Comparison of ENCODE assay signal across 14 mouse cellular contexts in genomic region chr4:4509296-4509695, GRCm38 (mm10).
DNase-seq lines count a peak whose midpoint lies in the region; ATAC-seq and TF ChIP-seq lines count a peak whose summit lies in the region.
"Had no signal": no experiment of that assay in that cellular context is flagged by ENCODE, and none has a peak within 500 bp of the region (broad histone marks: within the 10 kb centered on the region; RNA-seq: fewer than 3 reads in every experiment).

No protein-coding gene starts in this region.

- no peak for TF ChIP-seq POLR2A in limb, embryonic 14.5 days (IDR thresholded peaks at IDR 0.05; ENCODE audit: borderline replicate concordance, extremely low read depth, insufficient read depth, insufficient read length)

- H3K36me3 ChIP-seq in forebrain, postnatal 0 days (ENCODE audit: insufficient read depth), result no peaks in the 10 kb centered on the region
- no peaks in the 10 kb centered on the region for H3K36me3 ChIP-seq in forebrain, embryonic 12.5 days (replicated peaks)
- no peaks in the 10 kb centered on the region for H3K36me3 ChIP-seq in lung, postnatal 0 days (ENCODE audit: insufficient read depth, low read length)
- H3K36me3 ChIP-seq in limb, embryonic 14.5 days (ENCODE audit: control insufficient read depth, insufficient read depth, low read length), result no peaks in the 10 kb centered on the region
- H3K36me3 ChIP-seq: intestine, embryonic 15.5 days; liver, embryonic 15.5 days; midbrain, embryonic 13.5 days had no signal

- no peaks in the 10 kb centered on the region for H3K9me3 ChIP-seq in forebrain, postnatal 0 days (ENCODE audit: low read length)
- H3K9me3 ChIP-seq in forebrain, embryonic 12.5 days, result no peaks in the 10 kb centered on the region
- H3K9me3 ChIP-seq in lung, postnatal 0 days (ENCODE audit: low read length), result no peaks in the 10 kb centered on the region
- H3K9me3 ChIP-seq in limb, embryonic 14.5 days (ENCODE audit: control insufficient read depth, low read length), result no peaks in the 10 kb centered on the region
- H3K9me3 ChIP-seq: intestine, embryonic 15.5 days; liver, embryonic 15.5 days; midbrain, embryonic 13.5 days had no signal

- TF ChIP-seq EP300 in lung, postnatal 0 days (IDR thresholded peaks at IDR 0.05), result no peak

- H3K9ac ChIP-seq in forebrain, postnatal 0 days, result no peak overlapping the region
- H3K9ac ChIP-seq in forebrain, embryonic 12.5 days, result no peak overlapping the region
- H3K9ac ChIP-seq in lung, postnatal 0 days (replicated peaks; ENCODE audit: low read depth), result no peak overlapping the region
- H3K9ac ChIP-seq in limb, embryonic 14.5 days (ENCODE audit: low read depth, low read length, severe bottlenecking), result no peak overlapping the region
- H3K9ac ChIP-seq: intestine, embryonic 15.5 days; liver, embryonic 15.5 days; midbrain, embryonic 13.5 days had no signal

- H3K4me1 ChIP-seq in forebrain, postnatal 0 days (ENCODE audit: insufficient read depth), result no peaks in the 10 kb centered on the region
- H3K4me1 ChIP-seq in forebrain, embryonic 12.5 days, result no peaks in the 10 kb centered on the region
- no peaks in the 10 kb centered on the region for H3K4me1 ChIP-seq in lung, postnatal 0 days (ENCODE audit: insufficient read depth, low read depth, low read length)
- peaks cover 4% of the 10 kb centered on the region; the same call in 1 of the 2 replicates for H3K4me1 ChIP-seq in limb, embryonic 14.5 days (ENCODE audit: control insufficient read depth, insufficient read depth, low read length)
- H3K4me1 ChIP-seq: liver, embryonic 15.5 days; midbrain, embryonic 13.5 days had no signal

- no peak overlapping the region for H3K4me3 ChIP-seq in forebrain, postnatal 0 days (ENCODE audit: low read depth, low read length)
- no peak overlapping the region for H3K4me3 ChIP-seq in forebrain, embryonic 12.5 days (replicated peaks)
- no peak overlapping the region for H3K4me3 ChIP-seq in lung, postnatal 0 days (ENCODE audit: low read depth, low read length)
- H3K4me3 ChIP-seq in limb, embryonic 14.5 days (replicated peaks; ENCODE audit: low read length), result no peak overlapping the region
- H3K4me3 ChIP-seq: intestine, embryonic 15.5 days; liver, embryonic 15.5 days; midbrain, embryonic 13.5 days had no signal

- WGBS in forebrain, postnatal 0 days, result 78% methylated on average over 3 of the region's 3 CpGs
- 88% methylated on average over 3 of the region's 3 CpGs for WGBS in forebrain, embryonic 12.5 days
- 67% methylated on average over 3 of the region's 3 CpGs for WGBS in lung, postnatal 0 days
- WGBS in limb, embryonic 14.5 days, result 48% methylated on average over 3 of the region's 3 CpGs

- ATAC-seq in forebrain, postnatal 0 days, result no peak
- ATAC-seq in forebrain, embryonic 12.5 days (ENCODE audit: low FRiP score), result no peak
- ATAC-seq in lung, postnatal 0 days, result no peak
- ATAC-seq in limb, embryonic 14.5 days (ENCODE audit: low FRiP score, low read depth), result 0 out of 2 replicates have a peak, but pooled peaks have one; percentile 41
- ATAC-seq in monocyte, adult 5-6 weeks (replicated peaks; ENCODE audit: insufficient number of reproducible peaks, low FRiP score, low TSS enrichment, poor library complexity, severe bottlenecking), result no peak
- ATAC-seq: forebrain, embryonic 16.5 days; intestine, embryonic 15.5 days; midbrain, embryonic 13.5 days had no signal

- H3K27ac ChIP-seq in forebrain, postnatal 0 days (ENCODE audit: low read depth, low read length), result no peak overlapping the region
- no peak overlapping the region for H3K27ac ChIP-seq in forebrain, embryonic 12.5 days
- H3K27ac ChIP-seq in lung, postnatal 0 days (ENCODE audit: low read length), result no peak overlapping the region
- H3K27ac ChIP-seq in limb, embryonic 14.5 days (replicated peaks; ENCODE audit: low read depth, low read length), result peak overlapping the region; percentile 82
- H3K27ac ChIP-seq: intestine, embryonic 15.5 days; liver, embryonic 15.5 days; midbrain, embryonic 13.5 days had no signal

- H3K27me3 ChIP-seq in forebrain, postnatal 0 days (ENCODE audit: insufficient read depth, low read length), result no peaks in the 10 kb centered on the region
- H3K27me3 ChIP-seq in forebrain, embryonic 12.5 days, result no peaks in the 10 kb centered on the region
- no peaks in the 10 kb centered on the region for H3K27me3 ChIP-seq in lung, postnatal 0 days (replicated peaks; ENCODE audit: insufficient read depth, low read length)
- H3K27me3 ChIP-seq in limb, embryonic 14.5 days (ENCODE audit: control insufficient read depth, insufficient read depth, low read length), result no peaks in the 10 kb centered on the region
- H3K27me3 ChIP-seq: intestine, embryonic 15.5 days; liver, embryonic 15.5 days; midbrain, embryonic 13.5 days had no signal

- H3K4me2 ChIP-seq in forebrain, postnatal 0 days (ENCODE audit: low read depth), result no peak overlapping the region
- H3K4me2 ChIP-seq in forebrain, embryonic 12.5 days, result no peak overlapping the region
- no peak overlapping the region for H3K4me2 ChIP-seq in lung, postnatal 0 days (replicated peaks; ENCODE audit: low read depth, low read length)
- H3K4me2 ChIP-seq in limb, embryonic 14.5 days (replicated peaks; ENCODE audit: low read depth, low read length, severe bottlenecking), result no peak overlapping the region
- H3K4me2 ChIP-seq: intestine, embryonic 15.5 days; liver, embryonic 15.5 days; midbrain, embryonic 13.5 days had no signal

- no peak for TF ChIP-seq CTCF in forebrain, postnatal 0 days (IDR thresholded peaks at IDR 0.05; ENCODE audit: low read depth)
- no peak for TF ChIP-seq CTCF in lung, postnatal 0 days (IDR thresholded peaks at IDR 0.05)

- peak; percentile 8 for DNase-seq in forebrain, postnatal 0 days
- DNase-seq in lung, adult 18-20 months, result peak; percentile 3 to 4
- no peak for DNase-seq in lung, postnatal 0 days (ENCODE audit: low spot score)
- DNase-seq in fibroblast of lung, adult 2 months (ENCODE audit: low read depth), result peak; percentile 91
- peak; percentile 62 for DNase-seq in limb, embryonic 14.5 days (ENCODE audit: low spot score)
- DNase-seq in spleen, adult 18-20 months, result no peak
- DNase-seq: adrenal gland, adult 8-10 months; thymus, adult 18-20 months had no signal

Comparison
In these comparisons a context has a peak if more than half of its experiments do, and no peak if none do; other contexts are left out.
1. DNase-seq: peak in forebrain, postnatal 0 days (single experiment), lung, adult 18-20 months (2 of 2), fibroblast of lung, adult 2 months (single experiment) and limb, embryonic 14.5 days (single experiment); none in lung, postnatal 0 days (single experiment) and spleen, adult 18-20 months (0 of 2).